ENCODE assay signal across 32 mouse cellular contexts in genomic region chr7:66087652-66088051, GRCm38 (mm10). TPM values are rescaled to one million over a fixed set of nuclear protein-coding genes. Genes with fewer than 3 reads are reported as not detected.
DNase-seq lines count a peak whose midpoint lies in the region; ATAC-seq and TF ChIP-seq lines count a peak whose summit lies in the region.
"Had no signal": no experiment of that assay in that cellular context is flagged by ENCODE, and none has a peak within 500 bp of the region (broad histone marks: within the 10 kb centered on the region; RNA-seq: fewer than 3 reads in every experiment).

No protein-coding gene starts in this region.

- peak; percentile 59 to 71 for DNase-seq in frontal cortex, adult 2 months (ENCODE audit: extremely low spot score in 1 of 2, low spot score in 1 of 2)
- DNase-seq in frontal cortex, postnatal 14 days (ENCODE audit: low spot score in 2 of 2): no peak
- DNase-seq in left cerebral cortex, adult 11 months (ENCODE audit: low spot score): peak; percentile 36
- no peak for DNase-seq in left cerebral cortex, postnatal 4 days
- peak; percentile 50 to 54 for DNase-seq in left cerebral cortex, postnatal 36 days (ENCODE audit: low spot score in 2 of 2)
- DNase-seq in cerebellum, adult 11 months: no peak
- DNase-seq: adrenal gland, postnatal 14 days; cerebellum, adult 9-11 months; gastrocnemius, postnatal 10 days; heart, postnatal 10 days; kidney, adult 11 months; kidney, postnatal 4 days; lung, postnatal 4 days; thymus, adult 2 months; thymus, postnatal 4 days had no signal

- TF ChIP-seq CTCF in cortical plate, adult 2 months (IDR thresholded peaks at IDR 0.05; ENCODE audit: extremely low read depth, insufficient read depth, low read length): no peak

- peaks cover 7% of the 10 kb centered on the region for H3K4me1 ChIP-seq in cortical plate, adult 2 months (ENCODE audit: control insufficient read depth, insufficient read depth, low read length)
- H3K4me1 ChIP-seq: embryonic facial prominence, embryonic 10.5 days; heart, embryonic 12.5 days; midbrain, embryonic 15.5 days; stomach, embryonic 15.5 days had no signal

- ATAC-seq in megakaryocyte progenitor cell, adult 5-6 weeks (replicated peaks; ENCODE audit: poor library complexity): no peak
- ATAC-seq: forebrain, embryonic 16.5 days; midbrain, embryonic 15.5 days had no signal

- H3K4me3 ChIP-seq in cortical plate, adult 2 months (ENCODE audit: insufficient read depth, low read length): no peak overlapping the region
- H3K4me3 ChIP-seq: embryonic facial prominence, embryonic 10.5 days; heart, embryonic 12.5 days; kidney, embryonic 15.5 days; midbrain, embryonic 15.5 days; neural tube, embryonic 13.5 days; stomach, embryonic 15.5 days had no signal

- peak overlapping the region; percentile 64; the same call in 1 of the 2 replicates for H3K27ac ChIP-seq in cortical plate, adult 2 months (ENCODE audit: insufficient read depth, low read length)
- H3K27ac ChIP-seq: embryonic facial prominence, embryonic 10.5 days; kidney, embryonic 15.5 days; midbrain, embryonic 15.5 days; neural tube, embryonic 13.5 days; stomach, embryonic 15.5 days had no signal

- no peak for TF ChIP-seq POLR2A in cortical plate, adult 2 months (IDR thresholded peaks at IDR 0.05; ENCODE audit: extremely low read depth, insufficient read depth, low read length)

- intact Hi-C loops in left cerebral cortex, postnatal 4 days (cut with DNase I): no loop called here
- intact Hi-C loops in left cerebral cortex, postnatal 36 days (cut with DNase I): no loop called here

RNA-seq across cellular contexts. Expression of gene Selenos, which starts 8.2 kb away (rescaled TPM):
- 81.5 and 83.9 TPM in 2 replicates for polyA plus RNA-seq in frontal cortex, adult 2 months (2012; rRNA removed)
- total RNA-seq in left cerebral cortex, postnatal 4 days (2021): 10 to 100 TPM; 41.2 to 41.9 TPM
- polyA plus RNA-seq in cortical plate, adult 2 months (2012; rRNA removed): 77.2 and 82.2 TPM in 2 replicates
- 10 to 100 TPM; 47.7 to 54.5 TPM for total RNA-seq in left cerebral cortex, postnatal 36 days (2021)
- 161 and 177 TPM in 2 replicates for total RNA-seq in megakaryocyte progenitor cell, adult 5-6 weeks (2015)
- 126 and 144 TPM in 2 replicates for total RNA-seq in megakaryocyte progenitor cell, adult 5-6 weeks (2017)

RNA-seq across cellular contexts. Expression of gene Chsy1, which starts 21.7 kb away (rescaled TPM):
- 10.4 TPM in 2 replicates for polyA plus RNA-seq in frontal cortex, adult 2 months (2012; rRNA removed)
- 10 to 100 TPM; 32.3 to 35.3 TPM for total RNA-seq in left cerebral cortex, postnatal 4 days (2021)
- polyA plus RNA-seq in cortical plate, adult 2 months (2012; rRNA removed): 7.6 and 8.2 TPM in 2 replicates
- total RNA-seq in left cerebral cortex, postnatal 36 days (2021): 10 to 100 TPM; 15.4 to 16.2 TPM
- 37.9 and 38.3 TPM in 2 replicates for total RNA-seq in megakaryocyte progenitor cell, adult 5-6 weeks (2015)
- total RNA-seq in megakaryocyte progenitor cell, adult 5-6 weeks (2017): 62.1 and 68.0 TPM in 2 replicates

RNA-seq across cellular contexts. Expression of gene Snrpa1, which starts 28.8 kb away (rescaled TPM):
- 37.2 and 40.7 TPM in 2 replicates for polyA plus RNA-seq in frontal cortex, adult 2 months (2012; rRNA removed)
- 10 to 100 TPM; 52.3 to 58.9 TPM for total RNA-seq in left cerebral cortex, postnatal 4 days (2021)
- 34.6 and 36.1 TPM in 2 replicates for polyA plus RNA-seq in cortical plate, adult 2 months (2012; rRNA removed)
- total RNA-seq in left cerebral cortex, postnatal 36 days (2021): 10 to 100 TPM; 32.1 to 36.7 TPM
- 118 and 130 TPM in 2 replicates for total RNA-seq in megakaryocyte progenitor cell, adult 5-6 weeks (2015)
- 108 and 134 TPM in 2 replicates for total RNA-seq in megakaryocyte progenitor cell, adult 5-6 weeks (2017)

RNA-seq across cellular contexts. Expression of gene Gm45213, which starts 44.2 kb away (rescaled TPM):
- not detected in 2 replicates for polyA plus RNA-seq in frontal cortex, adult 2 months (2012; rRNA removed)
- total RNA-seq in left cerebral cortex, postnatal 4 days (2021): not detected
- polyA plus RNA-seq in cortical plate, adult 2 months (2012; rRNA removed): not detected in 2 replicates
- not detected for total RNA-seq in left cerebral cortex, postnatal 36 days (2021)
- not detected in 2 replicates for total RNA-seq in megakaryocyte progenitor cell, adult 5-6 weeks (2015)
- not detected in 2 replicates for total RNA-seq in megakaryocyte progenitor cell, adult 5-6 weeks (2017)
- total RNA-seq: adrenal gland, postnatal 14 days; common myeloid progenitor, adult 5-6 weeks; gastrocnemius, postnatal 10 days; granulocyte monocyte progenitor cell, adult 5-6 weeks; heart, postnatal 10 days; liver, adult 2 months had no signal
- polyA plus RNA-seq: brain, embryonic 14.5 days; embryonic facial prominence, embryonic 10.5 days; forebrain, embryonic 16.5 days; heart, embryonic 12.5 days; hindbrain, embryonic 11.5 days; kidney, embryonic 15.5 days; limb, embryonic 11.5 days; liver, adult 2 months; liver, embryonic 16.5 days; lung, embryonic 16.5 days; midbrain, embryonic 15.5 days; neural tube, embryonic 13.5 days; stomach, embryonic 15.5 days; thymus, adult 2 months had no signal

Comparison
In these comparisons a context has a peak if more than half of its experiments do, and no peak if none do; other contexts are left out.
1. DNase-seq: peak in frontal cortex, adult 2 months (2 of 2), left cerebral cortex, adult 11 months (single experiment) and left cerebral cortex, postnatal 36 days (2 of 2); none in frontal cortex, postnatal 14 days (0 of 2), left cerebral cortex, postnatal 4 days (single experiment) and cerebellum, adult 11 months (single experiment).